In the genomic region with DNA sequence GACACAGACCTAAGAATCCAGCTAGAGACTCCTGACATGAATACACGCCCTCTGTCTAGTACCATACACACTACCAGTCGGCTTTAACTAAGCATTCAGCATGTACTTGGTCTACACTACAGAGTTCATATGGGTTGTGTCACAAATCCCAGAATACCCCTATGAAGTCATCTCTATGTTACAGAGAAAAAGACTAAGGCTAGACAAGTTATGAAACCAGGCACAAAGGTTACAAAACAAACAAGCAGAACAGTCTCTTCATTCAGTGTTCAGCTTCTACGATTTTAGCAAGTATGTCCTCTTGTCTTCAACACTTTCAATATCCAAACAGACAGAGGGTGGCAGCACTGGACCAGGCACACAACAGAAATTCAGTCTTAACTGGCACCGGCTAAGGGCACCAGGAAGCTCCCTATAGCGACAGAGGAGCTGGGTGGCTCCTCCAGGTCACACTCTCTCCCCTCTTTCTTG, we compare ENCODE assay signal across 8 mouse cellular contexts. TPM values are rescaled to one million over a fixed set of nuclear protein-coding genes. Genes with fewer than 3 reads are reported as not detected.
A peak's percentile ranks its signal among the peaks of the same experiment; 100 is the strongest.
DNase-seq lines count a peak whose midpoint lies in the region; TF ChIP-seq lines count a peak whose summit lies in the region.
"Had no signal": no experiment of that assay in that cellular context is flagged by ENCODE, and none has a peak within 500 bp of the region (broad histone marks: within the 10 kb centered on the region; RNA-seq: fewer than 3 reads in every experiment).

No protein-coding gene starts in this region.

- TF ChIP-seq POLR2A in bone marrow macrophage, adult 2 months (IDR thresholded peaks at IDR 0.05; ENCODE audit: borderline replicate concordance, low read depth, low read length) = no peak
- no peak for TF ChIP-seq POLR2A in embryonic fibroblast, embryonic 13.5 days (IDR thresholded peaks at IDR 0.05; ENCODE audit: low read depth, low read length)

- DNase-seq in Muller cell, postnatal 12 days (ENCODE audit: inconsistent ontology term) = peak; percentile 72
- peak; percentile 64 to 80 for DNase-seq in heart, postnatal 14 days
- DNase-seq in layer of hippocampus, postnatal 10 days (ENCODE audit: low spot score in 2 of 2) = peak; percentile 59 to 73
- peak; percentile 57 to 82 for DNase-seq in lung, postnatal 4 days
- DNase-seq in spleen, postnatal 36 days (ENCODE audit: low spot score in 2 of 2) = peak; percentile 54 to 55

- peaks cover 20% of the 10 kb centered on the region for H3K4me1 ChIP-seq in bone marrow macrophage, adult 2 months (ENCODE audit: control insufficient read depth, insufficient read depth, low read length)
- peaks cover 22% of the 10 kb centered on the region for H3K4me1 ChIP-seq in embryonic fibroblast, embryonic 13.5 days (ENCODE audit: control insufficient read depth, insufficient read depth, low read length)

- no peak overlapping the region for H3K4me3 ChIP-seq in bone marrow macrophage, adult 2 months (ENCODE audit: insufficient read depth, low read length)
- no peak overlapping the region for H3K4me3 ChIP-seq in embryonic fibroblast, embryonic 13.5 days (ENCODE audit: insufficient read depth, low read length)
- H3K4me3 ChIP-seq: limb, embryonic 15.5 days had no signal

- peak overlapping the region; percentile 36 for H3K27ac ChIP-seq in bone marrow macrophage, adult 2 months (ENCODE audit: insufficient read depth, low read depth, low read length)
- no peak overlapping the region for H3K27ac ChIP-seq in embryonic fibroblast, embryonic 13.5 days (ENCODE audit: insufficient read depth, low read length)
- H3K27ac ChIP-seq: limb, embryonic 15.5 days had no signal

- intact Hi-C loops in heart, postnatal 14 days (cut with DNase I) = loop anchor here (2.0 to 10.0 kb wide), 4 partner anchors 36 to 409 kb away; a partner anchor contains a TSS

- peak; percentile 43 for TF ChIP-seq CTCF in bone marrow macrophage, adult 2 months (IDR thresholded peaks at IDR 0.05; ENCODE audit: low read depth, low read length)
- TF ChIP-seq CTCF in embryonic fibroblast, embryonic 13.5 days (IDR thresholded peaks at IDR 0.05; ENCODE audit: borderline replicate concordance, insufficient read depth, low read length) = peak; percentile 32; the same call in 1 of the 2 replicates

RNA-seq across cellular contexts. Expression of a gene that starts 15.1 kb away (rescaled TPM):
- polyA plus RNA-seq in bone marrow macrophage, adult 2 months (2012; ENCODE audit: insufficient read depth, insufficient read length, missing spikeins) = not detected in 2 replicates
- polyA plus RNA-seq in embryonic fibroblast, embryonic 13.5 days (2011; ENCODE audit: insufficient read length, low read depth, missing spikeins) = not detected in 2 replicates
- not detected for total RNA-seq in heart, postnatal 14 days (2021)
- not detected for total RNA-seq in layer of hippocampus, postnatal 10 days (2021)
- polyA plus RNA-seq: limb, embryonic 15.5 days had no signal

RNA-seq across cellular contexts. Expression of a gene that starts 35.8 kb away (rescaled TPM):
- polyA plus RNA-seq in bone marrow macrophage, adult 2 months (2012; ENCODE audit: insufficient read depth, insufficient read length, missing spikeins) = 630 and 641 TPM in 2 replicates
- 244 and 331 TPM in 2 replicates for polyA plus RNA-seq in embryonic fibroblast, embryonic 13.5 days (2011; ENCODE audit: insufficient read length, low read depth, missing spikeins)
- 100 to 1,000 TPM; 507 to 526 TPM for total RNA-seq in heart, postnatal 14 days (2021)
- 100 to 1,000 TPM; 697 to 748 TPM for total RNA-seq in layer of hippocampus, postnatal 10 days (2021)

RNA-seq across cellular contexts. Expression of a gene that starts 47.4 kb away (rescaled TPM):
- polyA plus RNA-seq in bone marrow macrophage, adult 2 months (2012; ENCODE audit: insufficient read depth, insufficient read length, missing spikeins) = 16.7 and 18.4 TPM in 2 replicates
- polyA plus RNA-seq in embryonic fibroblast, embryonic 13.5 days (2011; ENCODE audit: insufficient read length, low read depth, missing spikeins) = 49.8 and 62.1 TPM in 2 replicates
- 10 to 100 TPM; 71.5 to 80.6 TPM for total RNA-seq in heart, postnatal 14 days (2021)
- total RNA-seq in layer of hippocampus, postnatal 10 days (2021) = 10 to 100 TPM; 57.7 to 62.4 TPM
